Mouse (Mus musculus): ENCODE measurements around the gene Ccnd1.

The Ccnd1 gene

GRCm38 (mm10) chr7:144939344-144940002, at the start of gene Ccnd1:
Gene Ccnd1, minus strand, starts transcription at chr7:144939925.
- peak; percentile 86 to 93 for DNase-seq (ENCODE audit: inconsistent age in 2 of 2, low spot score in 1 of 2)

GRCm38 (mm10) chr7:144988856-144989255, 49.1 kb upstream of the Ccnd1 start:
- no peak for DNase-seq (ENCODE audit: inconsistent age in 2 of 2, low spot score in 1 of 2)

GRCm38 (mm10) chr7:144985100-144985499, 45.4 kb upstream of the Ccnd1 start:
- DNase-seq (ENCODE audit: inconsistent age in 2 of 2, low spot score in 1 of 2) = no peak

GRCm38 (mm10) chr7:144982358-144983110, 42.8 kb upstream of the Ccnd1 start:
- DNase-seq (ENCODE audit: inconsistent age in 2 of 2, low spot score in 1 of 2) = no peak

- DNase-seq (ENCODE audit: inconsistent age in 2 of 2, low spot score in 1 of 2) = no peak
Measured at GRCm38 (mm10) chr7:144981426-144982079, 41.8 kb upstream of the Ccnd1 start.

- DNase-seq (ENCODE audit: inconsistent age in 2 of 2, low spot score in 1 of 2) = no peak
Measured at GRCm38 (mm10) chr7:144979814-144980213, 40.1 kb upstream of the Ccnd1 start.

GRCm38 (mm10) chr7:144977121-144977520, 37.4 kb upstream of the Ccnd1 start:
- no peak for DNase-seq (ENCODE audit: inconsistent age in 2 of 2, low spot score in 1 of 2)

GRCm38 (mm10) chr7:144973461-144973860, 33.7 kb upstream of the Ccnd1 start:
- DNase-seq (ENCODE audit: inconsistent age in 2 of 2, low spot score in 1 of 2) = peak in 1 of 2 experiments; percentile 34

GRCm38 (mm10) chr7:144971769-144972168, 32.0 kb upstream of the Ccnd1 start:
- DNase-seq (ENCODE audit: inconsistent age in 2 of 2, low spot score in 1 of 2) = peak in 1 of 2 experiments; percentile 66

GRCm38 (mm10) chr7:144970997-144971768, 31.5 kb upstream of the Ccnd1 start:
- peak; percentile 81 to 92 for DNase-seq (ENCODE audit: inconsistent age in 2 of 2, low spot score in 1 of 2)

- DNase-seq (ENCODE audit: inconsistent age in 2 of 2, low spot score in 1 of 2) = no peak
Measured at GRCm38 (mm10) chr7:144965893-144966292, 26.2 kb upstream of the Ccnd1 start.

- DNase-seq (ENCODE audit: inconsistent age in 2 of 2, low spot score in 1 of 2) = peak in 1 of 2 experiments; percentile 19
Measured at GRCm38 (mm10) chr7:144964316-144964715, 24.6 kb upstream of the Ccnd1 start.

GRCm38 (mm10) chr7:144963911-144964310, 24.2 kb upstream of the Ccnd1 start:
- DNase-seq (ENCODE audit: inconsistent age in 2 of 2, low spot score in 1 of 2) = peak; percentile 50 to 75

- DNase-seq (ENCODE audit: inconsistent age in 2 of 2, low spot score in 1 of 2) = no peak
Measured at GRCm38 (mm10) chr7:144958509-144959395, 19.0 kb upstream of the Ccnd1 start.

GRCm38 (mm10) chr7:144943254-144943653, 3.5 kb upstream of the Ccnd1 start:
- peak; percentile 87 to 93 for DNase-seq (ENCODE audit: inconsistent age in 2 of 2, low spot score in 1 of 2)

- peak in 1 of 2 experiments; percentile 51 for DNase-seq (ENCODE audit: inconsistent age in 2 of 2, low spot score in 1 of 2)
Measured at GRCm38 (mm10) chr7:144942744-144943135, 3.0 kb upstream of the Ccnd1 start.

- DNase-seq (ENCODE audit: inconsistent age in 2 of 2, low spot score in 1 of 2) = peak; percentile 68 to 86
Measured at GRCm38 (mm10) chr7:144942071-144942743, 2.5 kb upstream of the Ccnd1 start.

GRCm38 (mm10) chr7:144941242-144941831, 1.6 kb upstream of the Ccnd1 start:
- peak; percentile 94 to 98 for DNase-seq (ENCODE audit: inconsistent age in 2 of 2, low spot score in 1 of 2)

GRCm38 (mm10) chr7:144940585-144940984, 860 bp upstream of the Ccnd1 start:
- no peak for DNase-seq (ENCODE audit: inconsistent age in 2 of 2, low spot score in 1 of 2)

Data from adrenal gland, adult (tissue).